Mouse (Mus musculus): ENCODE data around the gene Gm45062. TPM values are rescaled to one million over a fixed set of nuclear protein-coding genes. Genes with fewer than 3 reads are reported as not detected.

Gm45062 gene
- polyA plus RNA-seq, 1 experiment from 2014 or later: 15.4 TPM

- ATAC-seq (ENCODE audit: low FRiP score, low TSS enrichment): no peak
Observed at GRCm38 (mm10) chr6:8544822-8545221, 285.6 kb downstream of the Gm45062 start.

GRCm38 (mm10) chr6:8545780-8546179 lies 286.5 kb downstream of the Gm45062 start:
- H3K9me3 ChIP-seq (ENCODE audit: control insufficient read depth, low read length): no peaks in the 10 kb centered on the region
- no peak overlapping the region for H3K4me2 ChIP-seq (ENCODE audit: low read length)
- no peak for DNase-seq
- no peak for ATAC-seq (ENCODE audit: low FRiP score, low TSS enrichment)
- H3K36me3 ChIP-seq (ENCODE audit: control insufficient read depth, insufficient read depth, low read length): 0 out of 2 replicates have a peak, but pooled peaks cover 2% of the 10 kb centered on the region
- no peak overlapping the region for H3K4me3 ChIP-seq (replicated peaks; ENCODE audit: low read depth, low read length)
- no peak overlapping the region for H3K27ac ChIP-seq (replicated peaks; ENCODE audit: low read depth, low read length)
- H3K4me1 ChIP-seq (ENCODE audit: control insufficient read depth, insufficient read depth, low read length): no peaks in the 10 kb centered on the region
- no peaks in the 10 kb centered on the region for H3K27me3 ChIP-seq (ENCODE audit: control insufficient read depth, insufficient read depth, low read length)
- no peak overlapping the region for H3K9ac ChIP-seq (replicated peaks; ENCODE audit: low read length)
- WGBS: 97% methylated on average over 7 of the region's 7 CpGs

More at GRCm38 (mm10) chr6:8544822-8545221, 285.6 kb downstream of the Gm45062 start:
- no peaks in the 10 kb centered on the region for H3K4me1 ChIP-seq (ENCODE audit: control insufficient read depth, insufficient read depth, low read length)
- no peaks in the 10 kb centered on the region for H3K9me3 ChIP-seq (ENCODE audit: control insufficient read depth, low read length)
- H3K9ac ChIP-seq (replicated peaks; ENCODE audit: low read length): no peak overlapping the region
- H3K36me3 ChIP-seq (ENCODE audit: control insufficient read depth, insufficient read depth, low read length): 0 out of 2 replicates have a peak, but pooled peaks cover 2% of the 10 kb centered on the region
- DNase-seq: no peak
- no peaks in the 10 kb centered on the region for H3K27me3 ChIP-seq (ENCODE audit: control insufficient read depth, insufficient read depth, low read length)
- H3K4me2 ChIP-seq (ENCODE audit: low read length): no peak overlapping the region
- 95% methylated on average over 5 of the region's 5 CpGs for WGBS
- no peak overlapping the region for H3K4me3 ChIP-seq (replicated peaks; ENCODE audit: low read depth, low read length)
- no peak overlapping the region for H3K27ac ChIP-seq (replicated peaks; ENCODE audit: low read depth, low read length)

GRCm38 (mm10) chr6:8551155-8551554 lies 291.9 kb downstream of the Gm45062 start:
- Histone ChIP-seq H3K27ac (replicated peaks; ENCODE audit: low read depth, low read length) (no peak overlapping the region), H3K4me3 (replicated peaks; ENCODE audit: low read depth, low read length) (no peak overlapping the region), H3K4me2 (ENCODE audit: low read length) (no peak overlapping the region), H3K9ac (replicated peaks; ENCODE audit: low read length) (no peak overlapping the region), H3K36me3 (ENCODE audit: control insufficient read depth, insufficient read depth, low read length) (0 out of 2 replicates have a peak, but pooled peaks cover 3% of the 10 kb centered on the region), H3K27me3 (ENCODE audit: control insufficient read depth, insufficient read depth, low read length) (no peaks in the 10 kb centered on the region), H3K4me1 (ENCODE audit: control insufficient read depth, insufficient read depth, low read length) (no peaks in the 10 kb centered on the region), H3K9me3 (ENCODE audit: control insufficient read depth, low read length) (no peaks in the 10 kb centered on the region)
- WGBS: 94% methylated on average over 2 of the region's 2 CpGs
- DNase-seq (no peak), ATAC-seq (ENCODE audit: low FRiP score, low TSS enrichment) (no peak)

- WGBS: 91% methylated on average over 5 of the region's 5 CpGs
- DNase-seq (no peak), ATAC-seq (ENCODE audit: low FRiP score, low TSS enrichment) (no peak)
- Histone ChIP-seq H3K27ac (replicated peaks; ENCODE audit: low read depth, low read length) (no peak overlapping the region), H3K4me3 (replicated peaks; ENCODE audit: low read depth, low read length) (no peak overlapping the region), H3K36me3 (ENCODE audit: control insufficient read depth, insufficient read depth, low read length) (peaks cover 8% of the 10 kb centered on the region; the same call in 1 of the 2 replicates), H3K27me3 (ENCODE audit: control insufficient read depth, insufficient read depth, low read length) (no peaks in the 10 kb centered on the region), H3K9ac (replicated peaks; ENCODE audit: low read length) (no peak overlapping the region), H3K9me3 (ENCODE audit: control insufficient read depth, low read length) (no peaks in the 10 kb centered on the region), H3K4me1 (ENCODE audit: control insufficient read depth, insufficient read depth, low read length) (no peaks in the 10 kb centered on the region), H3K4me2 (ENCODE audit: low read length) (no peak overlapping the region)
Observed at GRCm38 (mm10) chr6:8556849-8557571, 297.8 kb downstream of the Gm45062 start.

- Histone ChIP-seq H3K27ac (replicated peaks; ENCODE audit: low read depth, low read length) (no peak overlapping the region), H3K4me1 (ENCODE audit: control insufficient read depth, insufficient read depth, low read length) (no peaks in the 10 kb centered on the region), H3K9me3 (ENCODE audit: control insufficient read depth, low read length) (no peaks in the 10 kb centered on the region), H3K9ac (replicated peaks; ENCODE audit: low read length) (no peak overlapping the region), H3K27me3 (ENCODE audit: control insufficient read depth, insufficient read depth, low read length) (no peaks in the 10 kb centered on the region), H3K4me2 (ENCODE audit: low read length) (no peak overlapping the region), H3K4me3 (replicated peaks; ENCODE audit: low read depth, low read length) (no peak overlapping the region), H3K36me3 (ENCODE audit: control insufficient read depth, insufficient read depth, low read length) (peaks cover 8% of the 10 kb centered on the region; the same call in 1 of the 2 replicates)
- DNase-seq (no peak), ATAC-seq (ENCODE audit: low FRiP score, low TSS enrichment) (no peak)
- 97% methylated on average over 2 of the region's 2 CpGs for WGBS
Observed at GRCm38 (mm10) chr6:8560682-8561081, 301.4 kb downstream of the Gm45062 start.

- 96% methylated on average over 9 of the region's 9 CpGs for WGBS
- H3K36me3 ChIP-seq (ENCODE audit: control insufficient read depth, insufficient read depth, low read length): 0 out of 2 replicates have a peak, but pooled peaks cover 5% of the 10 kb centered on the region
- DNase-seq (no peak), ATAC-seq (ENCODE audit: low FRiP score, low TSS enrichment) (no peak)
- no peaks in the 10 kb centered on the region for H3K4me1 ChIP-seq (ENCODE audit: control insufficient read depth, insufficient read depth, low read length)
- no peak overlapping the region for H3K9ac ChIP-seq (replicated peaks; ENCODE audit: low read length)
- H3K4me2 ChIP-seq (ENCODE audit: low read length): no peak overlapping the region
- H3K27ac ChIP-seq (replicated peaks; ENCODE audit: low read depth, low read length): no peak overlapping the region
- H3K27me3 ChIP-seq (ENCODE audit: control insufficient read depth, insufficient read depth, low read length): no peaks in the 10 kb centered on the region
- H3K4me3 ChIP-seq (replicated peaks; ENCODE audit: low read depth, low read length): no peak overlapping the region
- H3K9me3 ChIP-seq (ENCODE audit: control insufficient read depth, low read length): no peaks in the 10 kb centered on the region
Observed at GRCm38 (mm10) chr6:8582377-8582776, 323.1 kb downstream of the Gm45062 start.

- 94% methylated on average over 3 of the region's 3 CpGs for WGBS
- H3K4me1 ChIP-seq (ENCODE audit: control insufficient read depth, insufficient read depth, low read length): no peaks in the 10 kb centered on the region
- H3K27ac ChIP-seq (replicated peaks; ENCODE audit: low read depth, low read length): no peak overlapping the region
- no peaks in the 10 kb centered on the region for H3K27me3 ChIP-seq (ENCODE audit: control insufficient read depth, insufficient read depth, low read length)
- DNase-seq (no peak), ATAC-seq (ENCODE audit: low FRiP score, low TSS enrichment) (no peak)
- H3K9ac ChIP-seq (replicated peaks; ENCODE audit: low read length): no peak overlapping the region
- H3K36me3 ChIP-seq (ENCODE audit: control insufficient read depth, insufficient read depth, low read length): 0 out of 2 replicates have a peak, but pooled peaks cover 5% of the 10 kb centered on the region
- H3K4me3 ChIP-seq (replicated peaks; ENCODE audit: low read depth, low read length): no peak overlapping the region
- H3K4me2 ChIP-seq (ENCODE audit: low read length): no peak overlapping the region
- H3K9me3 ChIP-seq (ENCODE audit: control insufficient read depth, low read length): no peaks in the 10 kb centered on the region
Observed at GRCm38 (mm10) chr6:8583892-8584291, 324.6 kb downstream of the Gm45062 start.

- Histone ChIP-seq H3K4me2 (ENCODE audit: low read length) (no peak overlapping the region), H3K4me3 (replicated peaks; ENCODE audit: low read depth, low read length) (no peak overlapping the region), H3K9me3 (ENCODE audit: control insufficient read depth, low read length) (no peaks in the 10 kb centered on the region), H3K9ac (replicated peaks; ENCODE audit: low read length) (no peak overlapping the region), H3K36me3 (ENCODE audit: control insufficient read depth, insufficient read depth, low read length) (peaks cover 13% of the 10 kb centered on the region; the same call in 1 of the 2 replicates), H3K27me3 (ENCODE audit: control insufficient read depth, insufficient read depth, low read length) (no peaks in the 10 kb centered on the region), H3K4me1 (ENCODE audit: control insufficient read depth, insufficient read depth, low read length) (no peaks in the 10 kb centered on the region), H3K27ac (replicated peaks; ENCODE audit: low read depth, low read length) (no peak overlapping the region)
- ATAC-seq (ENCODE audit: low FRiP score, low TSS enrichment): no peak
- DNase-seq: no peak
- 79% methylated on average over 9 of the region's 9 CpGs for WGBS
Observed at GRCm38 (mm10) chr6:8591665-8592064, 332.4 kb downstream of the Gm45062 start.

- H3K27ac ChIP-seq (replicated peaks; ENCODE audit: low read depth, low read length): no peak overlapping the region
- no peaks in the 10 kb centered on the region for H3K27me3 ChIP-seq (ENCODE audit: control insufficient read depth, insufficient read depth, low read length)
- ATAC-seq (ENCODE audit: low FRiP score, low TSS enrichment): no peak
- H3K9me3 ChIP-seq (ENCODE audit: control insufficient read depth, low read length): no peaks in the 10 kb centered on the region
- no peak overlapping the region for H3K4me2 ChIP-seq (ENCODE audit: low read length)
- no peak for DNase-seq
- no peak overlapping the region for H3K4me3 ChIP-seq (replicated peaks; ENCODE audit: low read depth, low read length)
- H3K9ac ChIP-seq (replicated peaks; ENCODE audit: low read length): no peak overlapping the region
- 80% methylated on average over 2 of the region's 2 CpGs for WGBS
- no peaks in the 10 kb centered on the region for H3K4me1 ChIP-seq (ENCODE audit: control insufficient read depth, insufficient read depth, low read length)
- H3K36me3 ChIP-seq (ENCODE audit: control insufficient read depth, insufficient read depth, low read length): no peaks in the 10 kb centered on the region
Observed at GRCm38 (mm10) chr6:8617369-8617768, 358.1 kb downstream of the Gm45062 start.

Data from midbrain, embryonic 14.5 days (tissue).